Mouse (Mus musculus): ENCODE results near the gene Ppfibp2. TPM values are rescaled to one million over a fixed set of nuclear protein-coding genes. Genes with fewer than 3 reads are reported as not detected.

The Ppfibp2 gene
- polyA plus RNA-seq, 1 experiment from 2014 or later, result 5.4 TPM

DNA sequence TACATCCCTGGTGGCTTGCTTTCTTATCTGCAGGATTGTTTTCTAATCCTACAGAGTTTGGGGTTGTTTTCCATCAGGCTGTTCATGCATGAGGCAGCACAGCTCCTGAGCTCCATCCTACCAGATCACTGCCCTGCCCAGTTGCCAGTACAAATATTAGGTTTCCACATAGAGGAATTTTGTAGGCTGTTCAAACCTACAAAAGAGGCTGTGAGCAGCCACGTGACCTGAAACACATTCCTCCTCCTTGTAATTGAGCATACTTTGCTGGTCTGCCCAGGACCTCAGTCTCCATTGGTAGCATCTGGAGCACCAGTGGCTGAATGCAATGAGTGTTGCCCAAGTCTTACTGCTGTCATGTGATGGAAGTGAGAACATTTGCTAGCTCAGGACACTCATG, 104.9 kb downstream of the Ppfibp2 start:
- H3K27ac ChIP-seq (ENCODE audit: low read depth), result peak overlapping the region; percentile 68; the same call in 1 of the 2 replicates
- no peak overlapping the region for H3K9ac ChIP-seq
- DNase-seq (peak; percentile 51), ATAC-seq (ENCODE audit: insufficient read depth) (peak; percentile 80)
- no peak for TF ChIP-seq CTCF (IDR thresholded peaks at IDR 0.05; ENCODE audit: low read depth)
- H3K4me1 ChIP-seq (ENCODE audit: insufficient read depth), result no peaks in the 10 kb centered on the region
- no peaks in the 10 kb centered on the region for H3K27me3 ChIP-seq (ENCODE audit: insufficient read depth, low read length)
- no peaks in the 10 kb centered on the region for H3K36me3 ChIP-seq (ENCODE audit: insufficient read depth)
- WGBS, result 46% methylated on average over 1 of the region's 1 CpGs
- H3K4me2 ChIP-seq, result no peak overlapping the region
- H3K9me3 ChIP-seq (ENCODE audit: low read depth, low read length), result no peaks in the 10 kb centered on the region
- H3K4me3 ChIP-seq (ENCODE audit: low read depth, low read length), result no peak overlapping the region

DNA sequence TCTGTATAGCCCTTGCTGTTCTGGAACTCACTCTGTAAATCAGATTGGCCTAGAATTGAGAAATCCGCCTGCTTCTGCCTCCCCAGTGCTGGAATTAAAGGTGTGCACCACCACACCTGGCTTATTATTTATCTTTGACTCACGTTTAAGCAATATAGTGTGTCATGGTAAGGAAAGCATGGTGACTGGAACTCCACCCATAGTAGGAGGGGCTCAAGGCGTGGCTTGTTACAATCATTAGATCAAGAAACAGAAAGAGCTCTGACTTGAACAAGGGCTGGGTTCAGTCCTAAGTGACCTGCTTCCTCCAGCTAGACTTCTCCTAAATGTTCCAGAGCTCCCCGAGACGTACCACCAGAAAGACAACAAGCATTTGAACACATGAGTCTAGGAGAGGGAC, 105.6 kb downstream of the Ppfibp2 start:
- Histone ChIP-seq H3K4me1 (ENCODE audit: insufficient read depth) (no peaks in the 10 kb centered on the region), H3K36me3 (ENCODE audit: insufficient read depth) (no peaks in the 10 kb centered on the region), H3K4me3 (ENCODE audit: low read depth, low read length) (no peak overlapping the region), H3K27me3 (ENCODE audit: insufficient read depth, low read length) (no peaks in the 10 kb centered on the region), H3K4me2 (no peak overlapping the region), H3K27ac (ENCODE audit: low read depth) (no peak overlapping the region), H3K9me3 (ENCODE audit: low read depth, low read length) (no peaks in the 10 kb centered on the region), H3K9ac (no peak overlapping the region)
- ATAC-seq (ENCODE audit: insufficient read depth) (no peak), DNase-seq (no peak)
- WGBS, result 80% methylated on average over 5 of the region's 5 CpGs
- TF ChIP-seq CTCF (IDR thresholded peaks at IDR 0.05; ENCODE audit: low read depth), result no peak

DNA sequence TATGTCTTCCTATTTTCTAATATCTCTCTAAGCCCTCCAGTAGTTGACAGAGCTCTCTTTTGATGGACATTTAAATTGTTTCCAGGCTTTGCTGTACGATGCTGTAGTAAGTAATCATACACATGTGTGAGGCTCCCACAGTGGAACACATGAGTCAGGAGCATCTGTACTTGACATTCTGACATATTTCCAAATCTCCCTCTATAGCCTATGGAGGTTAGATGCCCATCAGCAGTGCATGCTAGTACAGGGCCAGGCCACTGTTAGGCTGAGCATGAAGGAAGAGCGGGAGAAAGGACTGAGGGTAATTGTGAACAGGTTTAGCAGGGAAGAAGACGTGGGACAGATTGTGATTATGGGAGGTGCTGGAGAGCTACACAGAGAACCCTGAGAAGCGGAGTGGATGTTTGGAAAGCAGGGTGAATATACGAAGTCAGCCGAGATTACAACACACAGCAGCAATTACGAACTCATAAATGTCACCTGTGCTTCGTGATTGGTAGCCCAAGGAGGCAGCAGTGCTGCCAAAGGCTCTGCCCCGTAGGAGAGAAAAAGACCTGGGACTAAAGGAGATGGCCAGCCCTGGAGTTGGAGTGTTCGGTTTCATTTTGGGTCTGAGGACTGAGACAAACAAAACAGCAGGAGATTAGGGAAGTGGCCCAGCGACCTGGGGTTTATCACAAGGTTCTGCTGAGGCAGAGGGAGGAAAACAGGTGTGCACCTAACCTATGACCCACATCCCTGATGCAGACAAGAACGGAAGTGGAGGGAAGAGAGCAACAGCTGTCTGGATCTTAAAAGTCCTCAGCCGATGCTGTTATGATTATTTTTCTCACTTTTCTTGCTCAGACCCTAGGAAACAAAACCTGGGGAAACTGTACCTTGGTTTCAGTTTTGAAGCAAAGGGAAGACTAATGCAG, 107.7 kb downstream of the Ppfibp2 start:
- no peak for ATAC-seq (ENCODE audit: insufficient read depth)
- H3K9ac ChIP-seq, result no peak overlapping the region

DNA sequence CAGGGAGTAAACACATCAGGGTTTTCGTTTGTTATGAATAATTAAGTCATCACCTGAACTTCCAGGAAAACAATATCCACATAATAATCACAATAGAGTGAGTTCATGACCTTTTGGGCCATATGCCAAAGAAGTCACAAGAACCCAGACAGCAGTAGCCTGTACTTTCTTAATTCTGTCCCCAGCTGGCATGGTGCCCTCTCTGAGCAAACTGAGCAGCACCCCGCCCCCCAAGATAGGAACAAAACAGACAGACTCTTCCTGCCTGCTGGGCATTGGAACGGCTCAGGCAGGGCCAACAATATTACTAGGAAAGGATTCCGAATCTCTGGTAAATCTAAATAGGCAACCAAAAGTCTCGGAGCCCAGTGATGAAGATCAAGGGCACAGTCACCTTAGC, 110.9 kb downstream of the Ppfibp2 start:
- DNase-seq, result peak; percentile 51
- no peaks in the 10 kb centered on the region for H3K27me3 ChIP-seq (ENCODE audit: insufficient read depth, low read length)

More for the DNA sequence above, 107.7 kb downstream of the Ppfibp2 start:
- no peaks in the 10 kb centered on the region for H3K27me3 ChIP-seq (ENCODE audit: insufficient read depth, low read length)
- no peak overlapping the region for H3K4me3 ChIP-seq (ENCODE audit: low read depth, low read length)
- no peak for TF ChIP-seq CTCF (IDR thresholded peaks at IDR 0.05; ENCODE audit: low read depth)
- 49% methylated on average over 13 of the region's 13 CpGs for WGBS
- no peak for DNase-seq
- H3K4me2 ChIP-seq, result no peak overlapping the region
- H3K9me3 ChIP-seq (ENCODE audit: low read depth, low read length), result no peaks in the 10 kb centered on the region
- H3K4me1 ChIP-seq (ENCODE audit: insufficient read depth), result no peaks in the 10 kb centered on the region
- H3K27ac ChIP-seq (ENCODE audit: low read depth), result no peak overlapping the region
- H3K36me3 ChIP-seq (ENCODE audit: insufficient read depth), result no peaks in the 10 kb centered on the region

DNA sequence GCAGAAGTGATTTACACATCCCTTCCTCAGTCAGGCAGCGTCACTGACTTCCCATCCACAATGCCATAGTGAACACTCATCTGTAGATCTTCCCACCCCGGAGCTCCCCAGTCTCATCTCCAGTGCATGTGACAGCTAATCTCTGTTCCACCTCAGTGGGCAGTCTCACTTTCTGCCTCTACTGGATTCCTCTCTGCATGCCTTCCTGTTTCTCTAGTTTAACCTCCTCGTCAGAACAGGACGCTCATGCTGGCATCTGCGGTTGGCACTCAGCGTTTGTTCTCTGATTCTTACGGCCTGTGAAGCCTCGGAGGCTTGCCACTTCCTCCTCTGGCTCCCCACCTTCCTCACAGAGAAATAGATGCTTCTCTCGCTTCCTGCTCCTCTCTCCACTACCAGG, 112.6 kb downstream of the Ppfibp2 start:
- DNase-seq, result no peak
- Histone ChIP-seq H3K27me3 (ENCODE audit: insufficient read depth, low read length) (no peaks in the 10 kb centered on the region), H3K4me2 (no peak overlapping the region), H3K4me1 (ENCODE audit: insufficient read depth) (0 out of 2 replicates have a peak, but pooled peaks cover 3% of the 10 kb centered on the region), H3K9me3 (ENCODE audit: low read depth, low read length) (no peaks in the 10 kb centered on the region), H3K27ac (ENCODE audit: low read depth) (peak overlapping the region; percentile 28), H3K36me3 (ENCODE audit: insufficient read depth) (no peaks in the 10 kb centered on the region), H3K4me3 (ENCODE audit: low read depth, low read length) (no peak overlapping the region), H3K9ac (no peak overlapping the region)
- 47% methylated on average over 9 of the region's 9 CpGs for WGBS
- no peak for TF ChIP-seq CTCF (IDR thresholded peaks at IDR 0.05; ENCODE audit: low read depth)
- no peak for ATAC-seq (ENCODE audit: insufficient read depth)

More for the DNA sequence above, 110.9 kb downstream of the Ppfibp2 start:
- no peak overlapping the region for H3K4me3 ChIP-seq (ENCODE audit: low read depth, low read length)
- H3K4me1 ChIP-seq (ENCODE audit: insufficient read depth), result 0 out of 2 replicates have a peak, but pooled peaks cover 3% of the 10 kb centered on the region
- no peak for ATAC-seq (ENCODE audit: insufficient read depth)
- H3K36me3 ChIP-seq (ENCODE audit: insufficient read depth), result no peaks in the 10 kb centered on the region
- H3K4me2 ChIP-seq, result no peak overlapping the region
- H3K27ac ChIP-seq (ENCODE audit: low read depth), result no peak overlapping the region
- H3K9ac ChIP-seq, result no peak overlapping the region
- H3K9me3 ChIP-seq (ENCODE audit: low read depth, low read length), result no peaks in the 10 kb centered on the region
- TF ChIP-seq CTCF (IDR thresholded peaks at IDR 0.05; ENCODE audit: low read depth), result no peak
- WGBS, result 70% methylated on average over 5 of the region's 5 CpGs

DNA sequence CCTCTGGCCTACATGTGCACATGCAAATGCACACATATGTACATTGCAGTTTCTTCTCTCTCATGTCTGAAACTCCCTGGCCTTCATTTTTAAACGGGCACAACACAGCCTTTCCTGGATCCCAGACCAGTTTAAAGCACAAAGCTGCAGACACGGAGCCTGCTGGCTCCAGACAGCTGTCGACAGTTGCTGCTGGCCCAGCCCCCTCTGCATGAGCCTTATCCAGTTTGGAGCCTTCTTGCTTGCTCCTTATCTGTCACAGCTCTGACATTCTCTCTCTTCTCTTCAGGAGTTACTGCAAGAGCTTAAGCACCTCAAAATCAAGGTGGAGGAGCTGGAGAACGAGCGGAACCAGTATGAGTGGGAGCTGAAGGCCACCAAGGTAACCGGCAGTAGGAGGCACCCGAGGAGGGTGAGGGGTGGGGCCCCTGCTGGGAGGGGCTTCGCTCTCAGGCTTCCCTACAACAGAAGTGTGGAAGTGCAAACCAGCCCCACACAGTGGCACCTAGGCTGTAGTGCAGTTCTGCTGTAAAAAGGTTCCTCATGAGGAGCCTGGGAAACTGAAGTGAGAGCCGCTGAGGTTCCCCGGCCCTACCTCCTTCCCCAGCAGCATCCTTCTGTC, 113.6 kb downstream of the Ppfibp2 start:
- ATAC-seq (ENCODE audit: insufficient read depth) (peak; percentile 98), DNase-seq (peak; percentile 90)
- H3K4me2 ChIP-seq, result peak overlapping the region; percentile 53
- peak overlapping the region; percentile 22 for H3K4me3 ChIP-seq (ENCODE audit: low read depth, low read length)
- H3K36me3 ChIP-seq (ENCODE audit: insufficient read depth), result no peaks in the 10 kb centered on the region
- no peaks in the 10 kb centered on the region for H3K9me3 ChIP-seq (ENCODE audit: low read depth, low read length)
- WGBS, result under 1% methylated on average over 10 of the region's 10 CpGs
- peak overlapping the region; percentile 26; the same call in 1 of the 2 replicates for H3K9ac ChIP-seq
- 0 out of 2 replicates have a peak, but pooled peaks cover 3% of the 10 kb centered on the region for H3K4me1 ChIP-seq (ENCODE audit: insufficient read depth)
- peak overlapping the region; percentile 28 for H3K27ac ChIP-seq (ENCODE audit: low read depth)
- H3K27me3 ChIP-seq (ENCODE audit: insufficient read depth, low read length), result no peaks in the 10 kb centered on the region
- peak; percentile 77 for TF ChIP-seq CTCF (IDR thresholded peaks at IDR 0.05; ENCODE audit: low read depth)

DNA sequence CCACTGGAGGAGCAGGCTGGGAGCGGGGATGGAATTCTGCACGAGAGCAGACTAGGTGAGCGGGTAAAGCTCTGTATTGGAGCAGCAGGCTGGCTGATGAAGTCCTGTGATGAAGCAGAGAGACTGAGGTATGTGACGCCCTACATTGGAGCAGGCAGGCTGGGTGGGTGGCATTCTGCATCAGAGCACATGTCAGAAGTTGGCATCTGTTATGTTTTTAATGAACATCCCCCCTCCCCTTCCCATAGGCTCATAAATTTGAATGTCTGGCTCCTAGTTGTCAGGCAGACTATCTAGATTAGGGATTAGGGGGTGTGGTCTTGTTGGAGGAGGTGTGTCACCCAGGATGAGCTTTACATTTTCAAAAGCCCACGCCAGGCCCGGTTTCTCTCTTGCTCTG, 117.7 kb downstream of the Ppfibp2 start:
- Histone ChIP-seq H3K27ac (ENCODE audit: low read depth) (no peak overlapping the region), H3K36me3 (ENCODE audit: insufficient read depth) (no peaks in the 10 kb centered on the region), H3K9me3 (ENCODE audit: low read depth, low read length) (no peaks in the 10 kb centered on the region), H3K4me1 (ENCODE audit: insufficient read depth) (0 out of 2 replicates have a peak, but pooled peaks cover 3% of the 10 kb centered on the region), H3K9ac (no peak overlapping the region), H3K4me2 (no peak overlapping the region), H3K4me3 (ENCODE audit: low read depth, low read length) (no peak overlapping the region), H3K27me3 (ENCODE audit: insufficient read depth, low read length) (no peaks in the 10 kb centered on the region)
- ATAC-seq (ENCODE audit: insufficient read depth) (no peak), DNase-seq (no peak)
- no peak for TF ChIP-seq CTCF (IDR thresholded peaks at IDR 0.05; ENCODE audit: low read depth)
- WGBS, result 62% methylated on average over 6 of the region's 6 CpGs
